Mouse (Mus musculus) ES-E14 (cell line): ENCODE results near the gene Gpat3.

ENCODE experiments used
- CHD2 ChIP-seq: IDR thresholded peaks from 2 replicates; pipeline ENCODE4 v1.6.1; 2014; ENCODE audit warnings: mild to moderate bottlenecking, low read depth, low read length, inconsistent platforms
- HCFC1 ChIP-seq: IDR thresholded peaks from 2 replicates; pipeline ENCODE4 v1.6.1; 2012; ENCODE audit warnings: low read length, inconsistent platforms, borderline replicate concordance; ENCODE audit not compliant: insufficient read depth
- ZC3H11A ChIP-seq: IDR thresholded peaks from 2 replicates; pipeline ENCODE4 v1.6.1; 2012; ENCODE audit warnings: low read depth, mild to moderate bottlenecking, inconsistent platforms, low read length, borderline replicate concordance

DNA sequence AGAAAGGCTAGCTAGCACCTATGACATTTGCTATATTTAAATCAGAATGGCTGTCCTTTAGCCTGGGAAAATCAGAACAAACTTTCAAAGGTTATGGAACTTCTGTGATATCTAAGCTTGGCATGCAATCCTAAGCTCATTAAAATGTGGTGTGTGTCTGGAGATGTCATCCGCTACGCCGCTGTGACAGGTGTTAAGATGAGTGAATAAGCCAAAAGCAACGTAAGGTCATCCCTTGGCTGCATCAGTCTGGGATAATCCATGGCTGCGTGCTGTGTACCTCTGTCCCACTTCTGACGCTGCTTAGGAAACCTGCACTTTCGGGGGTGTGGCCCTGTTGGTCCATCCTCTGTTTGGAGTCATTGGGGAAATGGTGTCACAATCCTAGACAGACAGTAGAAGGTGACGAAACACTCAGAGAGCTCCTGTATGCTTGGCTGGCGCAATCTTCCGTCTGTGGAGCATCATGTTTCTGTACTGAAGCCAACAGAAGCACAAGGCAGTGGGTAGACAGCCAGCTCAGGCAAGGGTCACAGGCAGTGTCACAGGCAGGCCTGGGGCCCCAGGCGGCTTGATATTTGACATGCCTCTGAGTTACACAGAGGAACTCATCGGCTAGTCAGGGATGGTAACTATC lies 15.0 kb downstream of the Gpat3 start:
- TF ChIP-seq ZC3H11A: no peak
- no peak for TF ChIP-seq CHD2
- TF ChIP-seq HCFC1: no peak
